Mouse (Mus musculus): ENCODE results near the gene Trappc6a. TPM values are rescaled to one million over a fixed set of nuclear protein-coding genes. Genes with fewer than 3 reads are reported as not detected.

The Trappc6a gene
- polyA plus RNA-seq, 2 experiments: 24.1 to 40.2 TPM

GRCm38 (mm10) chr7:19560491-19561260 lies 52.5 kb downstream of the Trappc6a start:
- Histone ChIP-seq H3K4me1 (replicated peaks; ENCODE audit: control insufficient read depth in 2 of 2, insufficient read depth in 2 of 2, low read length in 1 of 2) (peaks cover 43 to 57% of the 10 kb centered on the region in 2 experiments), H3K4me3 (ENCODE audit: insufficient read depth in 1 of 2, low read depth in 2 of 2, low read length in 2 of 2) (peak overlapping the region; percentile 95 to 96), H3K9ac (replicated peaks) (peak overlapping the region; percentile 94), H3K36me3 (replicated peaks; ENCODE audit: control insufficient read depth, insufficient read depth, low read depth) (peaks cover 33% of the 10 kb centered on the region), H3K27me3 (ENCODE audit: control insufficient read depth, insufficient read depth, low read length) (no peaks in the 10 kb centered on the region), H3K27ac (peak overlapping the region; percentile 97), H3K9me3 (ENCODE audit: control insufficient read depth, low read length) (peaks cover 4% of the 10 kb centered on the region), H3K4me2 (ENCODE audit: low read depth) (peak overlapping the region; percentile 94)
- ATAC-seq (ENCODE audit: insufficient read depth): no peak
- TF ChIP-seq CTCF (IDR thresholded peaks at IDR 0.05; ENCODE audit: low read depth) (no peak), EP300 (IDR thresholded peaks at IDR 0.05; ENCODE audit: low read depth) (no peak)
- WGBS (ENCODE audit: insufficient replicate concordance): 7% methylated on average over 11 of the region's 11 CpGs
- DNase-seq (ENCODE audit: low read depth in 3 of 3, low spot score in 3 of 3): no peak

- H3K27ac ChIP-seq: peak overlapping the region; percentile 97
- peak overlapping the region; percentile 94 for H3K9ac ChIP-seq (replicated peaks)
- H3K36me3 ChIP-seq (replicated peaks; ENCODE audit: control insufficient read depth, insufficient read depth, low read depth): peaks cover 30% of the 10 kb centered on the region
- no peaks in the 10 kb centered on the region for H3K27me3 ChIP-seq (ENCODE audit: control insufficient read depth, insufficient read depth, low read length)
- DNase-seq (ENCODE audit: low read depth in 3 of 3, low spot score in 3 of 3) (no peak), ATAC-seq (ENCODE audit: insufficient read depth) (no peak)
- 0% methylated on average over 11 of the region's 11 CpGs for WGBS (ENCODE audit: insufficient replicate concordance)
- H3K9me3 ChIP-seq (ENCODE audit: control insufficient read depth, low read length): peaks cover 4% of the 10 kb centered on the region
- H3K4me1 ChIP-seq (replicated peaks; ENCODE audit: control insufficient read depth in 2 of 2, insufficient read depth in 2 of 2, low read length in 1 of 2): peaks cover 43 to 57% of the 10 kb centered on the region in 2 experiments
- peak overlapping the region; percentile 94 for H3K4me2 ChIP-seq (ENCODE audit: low read depth)
- peak overlapping the region; percentile 95 to 96 for H3K4me3 ChIP-seq (ENCODE audit: insufficient read depth in 1 of 2, low read depth in 2 of 2, low read length in 2 of 2)
- TF ChIP-seq EP300 (IDR thresholded peaks at IDR 0.05; ENCODE audit: low read depth) (no peak), CTCF (IDR thresholded peaks at IDR 0.05; ENCODE audit: low read depth) (no peak)
These were observed 53.2 kb downstream of the Trappc6a start for GRCm38 (mm10) chr7:19561431-19561764.

DNA sequence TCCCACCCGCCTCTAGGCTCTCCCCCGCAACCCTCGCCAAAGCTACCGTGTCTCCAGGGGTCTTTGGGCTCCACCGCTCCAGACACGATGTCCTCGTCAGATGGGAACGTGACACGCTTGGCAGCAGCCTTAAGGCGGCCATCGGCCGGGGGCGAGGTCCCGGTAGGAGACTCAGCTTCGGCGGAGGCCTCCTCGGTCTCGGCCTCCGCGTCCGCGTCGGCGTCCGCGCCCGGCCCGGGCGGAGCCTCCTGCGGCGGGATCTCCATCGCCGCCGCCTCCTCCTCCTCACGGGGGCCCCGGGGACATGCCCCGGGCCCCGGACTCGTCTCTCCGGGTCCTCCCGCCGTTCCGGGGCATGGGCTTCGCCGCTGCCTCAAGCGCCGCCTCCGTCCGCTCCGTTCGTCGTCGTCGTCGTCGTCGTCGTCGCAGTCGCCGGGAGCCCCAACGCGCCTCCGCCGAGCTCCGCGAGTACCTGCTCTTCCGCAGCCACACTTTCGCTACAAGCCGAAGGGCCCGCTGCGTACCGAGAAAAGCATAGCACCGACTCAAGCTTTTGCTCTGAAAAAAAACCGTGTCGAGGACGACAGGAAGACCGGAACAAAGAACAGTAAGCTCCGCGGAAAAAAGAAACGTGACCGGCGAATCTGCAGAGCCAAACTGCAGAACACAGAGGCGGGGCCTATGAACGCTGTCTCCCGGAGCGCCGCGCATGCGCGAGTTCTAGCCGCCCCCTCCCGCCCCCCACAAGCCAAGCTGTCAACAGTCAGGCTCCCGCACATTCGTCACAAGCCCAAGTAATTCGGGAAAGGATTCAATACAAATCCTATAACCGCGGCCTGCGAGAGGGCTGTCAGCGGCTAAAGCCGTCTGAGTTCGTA lies 53.8 kb downstream of the Trappc6a start:
- Histone ChIP-seq H3K27me3 (ENCODE audit: control insufficient read depth, insufficient read depth, low read length) (no peaks in the 10 kb centered on the region), H3K9ac (replicated peaks) (peak overlapping the region; percentile 94), H3K4me3 (ENCODE audit: insufficient read depth in 1 of 2, low read depth in 2 of 2, low read length in 2 of 2) (peak overlapping the region; percentile 95 to 96), H3K9me3 (ENCODE audit: control insufficient read depth, low read length) (peaks cover 4% of the 10 kb centered on the region), H3K4me1 (replicated peaks; ENCODE audit: control insufficient read depth in 2 of 2, insufficient read depth in 2 of 2, low read length in 1 of 2) (peaks cover 43 to 57% of the 10 kb centered on the region in 2 experiments), H3K4me2 (ENCODE audit: low read depth) (peak overlapping the region; percentile 94), H3K27ac (peak overlapping the region; percentile 97), H3K36me3 (replicated peaks; ENCODE audit: control insufficient read depth, insufficient read depth, low read depth) (peaks cover 27% of the 10 kb centered on the region)
- DNase-seq (ENCODE audit: low read depth in 3 of 3, low spot score in 3 of 3) (peak; percentile 85 to 88 (median 86)), ATAC-seq (ENCODE audit: insufficient read depth) (peak; percentile 81)
- WGBS (ENCODE audit: insufficient replicate concordance): under 1% methylated on average over 100 of the region's 102 CpGs
- TF ChIP-seq EP300 (IDR thresholded peaks at IDR 0.05; ENCODE audit: low read depth) (no peak), CTCF (IDR thresholded peaks at IDR 0.05; ENCODE audit: low read depth) (no peak)

DNA sequence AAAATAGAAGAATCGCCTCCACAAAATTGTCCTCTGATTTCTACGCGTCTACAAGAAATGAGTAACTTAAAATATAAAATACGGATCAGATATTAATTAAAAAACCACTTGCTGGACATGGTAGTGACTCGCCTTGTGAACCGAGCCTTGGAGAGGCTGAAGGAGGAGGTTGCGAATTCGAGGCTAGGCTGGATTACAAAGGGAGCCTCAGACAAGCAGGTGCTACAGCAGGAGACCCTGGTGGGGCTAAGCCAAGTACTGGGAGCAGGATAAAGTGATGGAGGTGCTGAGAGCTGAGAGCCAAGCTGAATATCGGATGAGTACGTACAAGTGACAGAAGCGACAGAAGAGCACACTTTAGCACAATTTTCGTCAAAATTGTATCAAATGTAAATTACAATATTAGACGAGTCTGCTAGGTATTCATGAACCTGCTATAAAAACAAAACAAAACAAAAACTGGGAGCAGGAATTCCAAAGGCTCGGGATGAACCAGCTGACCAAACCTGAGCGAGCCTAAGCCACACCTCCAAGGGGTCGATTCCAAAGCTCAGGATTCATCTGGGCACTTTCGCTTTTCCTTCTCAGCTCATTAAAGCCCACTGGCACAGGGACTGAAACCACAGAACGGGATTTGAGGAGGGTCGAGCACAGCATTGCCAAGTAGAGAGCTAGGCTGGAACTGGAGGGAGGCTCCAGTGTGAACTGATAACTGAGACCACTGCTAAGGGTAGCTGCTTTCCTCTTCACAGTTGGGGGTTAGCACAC lies 54.6 kb downstream of the Trappc6a start, which contains the start of gene Ppp1r37:
TSS of gene Ppp1r37 (minus strand) at position 434 of the 768 bp plus-strand sequence.
- DNase-seq (ENCODE audit: low read depth in 3 of 3, low spot score in 3 of 3) (no peak), ATAC-seq (ENCODE audit: insufficient read depth) (no peak)
- no peak for TF ChIP-seq CTCF (IDR thresholded peaks at IDR 0.05; ENCODE audit: low read depth)
- no peak for TF ChIP-seq EP300 (IDR thresholded peaks at IDR 0.05; ENCODE audit: low read depth)
- Histone ChIP-seq H3K9me3 (ENCODE audit: control insufficient read depth, low read length) (peaks cover 4% of the 10 kb centered on the region), H3K36me3 (replicated peaks; ENCODE audit: control insufficient read depth, insufficient read depth, low read depth) (peaks cover 22% of the 10 kb centered on the region), H3K9ac (replicated peaks) (peak within 1 kb of the TSS; percentile 94), H3K27me3 (ENCODE audit: control insufficient read depth, insufficient read depth, low read length) (no peaks in the 10 kb centered on the region), H3K27ac (peak within 1 kb of the TSS; percentile 97), H3K4me1 (replicated peaks; ENCODE audit: control insufficient read depth in 2 of 2, insufficient read depth in 2 of 2, low read length in 1 of 2) (peaks cover 43 to 54% of the 10 kb centered on the region in 2 experiments), H3K4me2 (ENCODE audit: low read depth) (peak within 1 kb of the TSS; percentile 94), H3K4me3 (ENCODE audit: insufficient read depth in 1 of 2, low read depth in 2 of 2, low read length in 2 of 2) (peak within 1 kb of the TSS; percentile 95 to 96)
- WGBS (ENCODE audit: insufficient replicate concordance): 5% methylated on average over 19 of the region's 19 CpGs
